Mouse (Mus musculus): Measurements from ENCODE around the gene Ucn2.

DNA sequence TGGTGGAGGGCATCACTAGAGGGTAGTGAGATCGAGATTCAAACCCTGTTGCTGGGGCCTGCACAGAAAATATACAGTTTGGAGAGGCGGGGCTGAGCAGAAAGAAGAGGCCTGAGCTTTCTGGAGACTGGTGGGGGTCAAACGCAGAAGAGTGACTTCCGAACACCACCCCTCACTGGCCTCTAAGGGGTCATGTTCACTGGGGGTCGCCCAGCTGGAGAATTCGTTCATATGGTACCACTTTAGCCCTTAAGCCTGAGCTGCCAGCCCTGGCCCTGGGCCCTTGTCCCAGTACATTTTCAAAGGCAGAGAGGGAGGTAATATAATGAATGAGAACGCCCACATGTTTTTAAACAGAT lies 4.6 kb downstream of the Ucn2 start:
- TF ChIP-seq CTCF (IDR thresholded peaks at IDR 0.05; ENCODE audit: low read depth) (no peak), EP300 (IDR thresholded peaks at IDR 0.05; ENCODE audit: low read depth) (no peak)
